Mouse (Mus musculus): ENCODE results near the gene BC005537.

DNA sequence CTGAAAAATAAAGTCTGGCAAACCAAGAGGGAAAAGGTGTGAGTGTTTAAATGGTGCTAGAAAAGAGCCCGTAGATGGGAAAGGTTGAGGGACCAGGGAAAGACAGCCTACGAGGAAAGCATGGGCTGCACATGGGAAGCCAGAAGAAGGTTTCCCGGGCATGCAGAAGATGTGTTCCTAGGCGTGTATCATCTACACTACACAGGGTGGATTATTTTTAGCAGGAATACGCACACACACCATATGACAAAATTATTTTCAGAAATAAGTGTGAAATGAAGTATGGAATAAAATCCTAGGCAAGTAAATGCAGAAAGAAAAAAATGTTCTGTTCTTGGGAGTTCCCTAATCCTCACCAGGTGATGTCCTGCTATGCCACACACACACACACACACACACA, 14.0 kb upstream of the BC005537 start:
- TF ChIP-seq CTCF (IDR thresholded peaks at IDR 0.05; ENCODE audit: low read depth, low read length) (no peak), POLR2A (IDR thresholded peaks at IDR 0.05; ENCODE audit: extremely low read depth, insufficient read depth, low read length) (no peak)
